25 mouse cellular contexts compared by ENCODE assay signal in genomic region chr16:64216671-64217070, GRCm38 (mm10).
A peak's percentile ranks its signal among the peaks of the same experiment; 100 is the strongest.
DNase-seq lines count a peak whose midpoint lies in the region; ATAC-seq and TF ChIP-seq lines count a peak whose summit lies in the region.
"Had no signal": no experiment of that assay in that cellular context is flagged by ENCODE, and none has a peak within 500 bp of the region (broad histone marks: within the 10 kb centered on the region; RNA-seq: fewer than 3 reads in every experiment).

No protein-coding gene starts in this region.

- H3K27ac ChIP-seq in forebrain, embryonic 14.5 days (ENCODE audit: low read depth, low read length) = no peak overlapping the region
- no peak overlapping the region for H3K27ac ChIP-seq in forebrain, embryonic 11.5 days (ENCODE audit: low read depth, low read length)
- no peak overlapping the region for H3K27ac ChIP-seq in forebrain, postnatal 0 days (ENCODE audit: low read depth, low read length)
- H3K27ac ChIP-seq in intestine, postnatal 0 days (ENCODE audit: low read depth, low read length) = no peak overlapping the region
- no peak overlapping the region for H3K27ac ChIP-seq in embryonic facial prominence, embryonic 10.5 days (replicated peaks)
- H3K27ac ChIP-seq: embryonic facial prominence, embryonic 12.5 days; embryonic facial prominence, embryonic 15.5 days; heart, adult 2 months; hindbrain, embryonic 12.5 days; hindbrain, embryonic 15.5 days had no signal

- H3K4me1 ChIP-seq in forebrain, embryonic 14.5 days (ENCODE audit: control insufficient read depth, insufficient read depth, low read length) = no peaks in the 10 kb centered on the region
- H3K4me1 ChIP-seq in forebrain, embryonic 11.5 days (replicated peaks; ENCODE audit: control insufficient read depth, insufficient read depth, low read length) = no peaks in the 10 kb centered on the region
- no peaks in the 10 kb centered on the region for H3K4me1 ChIP-seq in forebrain, postnatal 0 days (ENCODE audit: insufficient read depth)
- H3K4me1 ChIP-seq in intestine, postnatal 0 days (replicated peaks; ENCODE audit: control insufficient read depth, insufficient read depth, low read length) = no peaks in the 10 kb centered on the region
- H3K4me1 ChIP-seq in embryonic facial prominence, embryonic 10.5 days = no peaks in the 10 kb centered on the region
- H3K4me1 ChIP-seq: embryonic facial prominence, embryonic 12.5 days; embryonic facial prominence, embryonic 15.5 days; hindbrain, embryonic 12.5 days; hindbrain, embryonic 15.5 days had no signal

- H3K36me3 ChIP-seq in forebrain, embryonic 14.5 days (ENCODE audit: control insufficient read depth, insufficient read depth, low read length) = no peaks in the 10 kb centered on the region
- H3K36me3 ChIP-seq in forebrain, embryonic 11.5 days (ENCODE audit: control insufficient read depth, insufficient read depth, low read length) = no peaks in the 10 kb centered on the region
- H3K36me3 ChIP-seq in forebrain, postnatal 0 days (ENCODE audit: insufficient read depth) = no peaks in the 10 kb centered on the region
- no peaks in the 10 kb centered on the region for H3K36me3 ChIP-seq in intestine, postnatal 0 days (ENCODE audit: control insufficient read depth, insufficient read depth)
- no peaks in the 10 kb centered on the region for H3K36me3 ChIP-seq in embryonic facial prominence, embryonic 10.5 days (replicated peaks)
- H3K36me3 ChIP-seq: embryonic facial prominence, embryonic 12.5 days; embryonic facial prominence, embryonic 15.5 days; G1E; hindbrain, embryonic 12.5 days; hindbrain, embryonic 15.5 days had no signal

- no peaks in the 10 kb centered on the region for H3K9me3 ChIP-seq in forebrain, embryonic 14.5 days (replicated peaks; ENCODE audit: control insufficient read depth, low read length)
- H3K9me3 ChIP-seq in forebrain, embryonic 11.5 days (ENCODE audit: control insufficient read depth, low read length) = no peaks in the 10 kb centered on the region
- H3K9me3 ChIP-seq in forebrain, postnatal 0 days (ENCODE audit: low read length) = no peaks in the 10 kb centered on the region
- no peaks in the 10 kb centered on the region for H3K9me3 ChIP-seq in intestine, postnatal 0 days (ENCODE audit: control insufficient read depth)
- no peaks in the 10 kb centered on the region for H3K9me3 ChIP-seq in embryonic facial prominence, embryonic 10.5 days
- H3K9me3 ChIP-seq: embryonic facial prominence, embryonic 12.5 days; embryonic facial prominence, embryonic 15.5 days; G1E; hindbrain, embryonic 12.5 days; hindbrain, embryonic 15.5 days had no signal

- no peak for TF ChIP-seq POLR2A in brain, embryonic 14.5 days (IDR thresholded peaks at IDR 0.05; ENCODE audit: borderline replicate concordance, extremely low read depth, insufficient read depth, insufficient read length, poor library complexity, severe bottlenecking)

- no peak for TF ChIP-seq CTCF in brain, embryonic 14.5 days (IDR thresholded peaks at IDR 0.05; ENCODE audit: borderline replicate concordance, extremely low read depth, insufficient read depth, insufficient read length)
- TF ChIP-seq CTCF in forebrain, postnatal 0 days (IDR thresholded peaks at IDR 0.05; ENCODE audit: low read depth) = no peak
- TF ChIP-seq CTCF in intestine, postnatal 0 days (IDR thresholded peaks at IDR 0.05; ENCODE audit: low read depth) = no peak

- H3K4me2 ChIP-seq in forebrain, embryonic 14.5 days (ENCODE audit: low read length) = no peak overlapping the region
- H3K4me2 ChIP-seq in forebrain, embryonic 11.5 days (ENCODE audit: low read depth, low read length, severe bottlenecking) = no peak overlapping the region
- H3K4me2 ChIP-seq in forebrain, postnatal 0 days (ENCODE audit: low read depth) = no peak overlapping the region
- H3K4me2 ChIP-seq in intestine, postnatal 0 days (replicated peaks; ENCODE audit: low read depth) = no peak overlapping the region
- H3K4me2 ChIP-seq: embryonic facial prominence, embryonic 12.5 days; embryonic facial prominence, embryonic 15.5 days; heart, embryonic 11.5 days; hindbrain, embryonic 12.5 days; hindbrain, embryonic 15.5 days had no signal

- peak; percentile 73 for DNase-seq in forebrain, embryonic 14.5 days (ENCODE audit: low spot score)
- no peak for DNase-seq in forebrain, embryonic 11.5 days (ENCODE audit: low spot score)
- peak; percentile 83 for DNase-seq in brain, embryonic 14.5 days (ENCODE audit: low read depth)
- DNase-seq in forebrain, postnatal 0 days = peak; percentile 5
- no peak for DNase-seq in embryonic facial prominence, embryonic 10.5 days (ENCODE audit: low spot score)
- DNase-seq: adrenal gland, postnatal 10 days; adrenal gland, postnatal 36 days; B cell, adult 2 months; cerebellum, adult 18-20 months; cerebellum, adult 9-10 months; cerebellum, postnatal 14 days; gastrocnemius, postnatal 10 days; gastrocnemius, postnatal 36 days; heart, adult 2 months; kidney, adult 11 months; kidney, adult 8-10 months had no signal

- no peaks in the 10 kb centered on the region for H3K27me3 ChIP-seq in forebrain, embryonic 14.5 days (replicated peaks; ENCODE audit: control insufficient read depth, insufficient read depth, low read length)
- no peaks in the 10 kb centered on the region for H3K27me3 ChIP-seq in forebrain, embryonic 11.5 days (ENCODE audit: control insufficient read depth, insufficient read depth, low read length)
- H3K27me3 ChIP-seq in forebrain, postnatal 0 days (ENCODE audit: insufficient read depth, low read length) = no peaks in the 10 kb centered on the region
- no peaks in the 10 kb centered on the region for H3K27me3 ChIP-seq in intestine, postnatal 0 days (replicated peaks; ENCODE audit: control insufficient read depth, insufficient read depth, low read length)
- no peaks in the 10 kb centered on the region for H3K27me3 ChIP-seq in embryonic facial prominence, embryonic 10.5 days (replicated peaks; ENCODE audit: low read depth, poor library complexity, severe bottlenecking)
- H3K27me3 ChIP-seq: CH12.LX; embryonic facial prominence, embryonic 12.5 days; embryonic facial prominence, embryonic 15.5 days; hindbrain, embryonic 12.5 days; hindbrain, embryonic 15.5 days; Patski had no signal

- 53% methylated on average over 5 of the region's 5 CpGs for WGBS in forebrain, embryonic 14.5 days
- WGBS in forebrain, embryonic 11.5 days = 80% methylated on average over 5 of the region's 5 CpGs
- WGBS in forebrain, postnatal 0 days = 49% methylated on average over 5 of the region's 5 CpGs
- 84% methylated on average over 5 of the region's 5 CpGs for WGBS in intestine, postnatal 0 days
- WGBS in embryonic facial prominence, embryonic 10.5 days = 86% methylated on average over 5 of the region's 5 CpGs

- H3K9ac ChIP-seq in forebrain, embryonic 14.5 days (ENCODE audit: low read length) = no peak overlapping the region
- no peak overlapping the region for H3K9ac ChIP-seq in forebrain, embryonic 11.5 days (ENCODE audit: low read length)
- H3K9ac ChIP-seq in forebrain, postnatal 0 days = no peak overlapping the region
- H3K9ac ChIP-seq in intestine, postnatal 0 days (ENCODE audit: low read depth, low read length) = no peak overlapping the region
- H3K9ac ChIP-seq: embryonic facial prominence, embryonic 12.5 days; embryonic facial prominence, embryonic 15.5 days; hindbrain, embryonic 12.5 days; hindbrain, embryonic 15.5 days had no signal

- no peak overlapping the region for H3K4me3 ChIP-seq in forebrain, embryonic 14.5 days (ENCODE audit: low read depth, low read length)
- H3K4me3 ChIP-seq in forebrain, embryonic 11.5 days (ENCODE audit: low read depth, low read length) = no peak overlapping the region
- H3K4me3 ChIP-seq in forebrain, postnatal 0 days (ENCODE audit: low read depth, low read length) = no peak overlapping the region
- no peak overlapping the region for H3K4me3 ChIP-seq in intestine, postnatal 0 days (ENCODE audit: low read depth, low read length)
- H3K4me3 ChIP-seq in embryonic facial prominence, embryonic 10.5 days = no peak overlapping the region
- H3K4me3 ChIP-seq: embryonic facial prominence, embryonic 12.5 days; embryonic facial prominence, embryonic 15.5 days; heart, adult 2 months; hindbrain, embryonic 12.5 days; hindbrain, embryonic 15.5 days had no signal

- ATAC-seq in forebrain, embryonic 14.5 days = peak; percentile 62; the same call in 1 of the 2 replicates
- ATAC-seq in forebrain, embryonic 11.5 days (replicated peaks; ENCODE audit: low FRiP score) = no peak
- no peak for ATAC-seq in forebrain, postnatal 0 days
- ATAC-seq in intestine, postnatal 0 days = no peak
- ATAC-seq: Patski had no signal

Comparison
In these comparisons a context has a peak if more than half of its experiments do, and no peak if none do; other contexts are left out.
1. DNase-seq: peak in forebrain, embryonic 14.5 days (single experiment), brain, embryonic 14.5 days (single experiment) and forebrain, postnatal 0 days (single experiment); none in forebrain, embryonic 11.5 days (single experiment) and embryonic facial prominence, embryonic 10.5 days (single experiment).